Comparison of ENCODE assay signal across 4 mouse cellular contexts in genomic region chr19:17174501-17174900, GRCm38 (mm10).
DNase-seq lines count a peak whose midpoint lies in the region.

No protein-coding gene starts in this region.

- peak; percentile 61 for DNase-seq in ES-CJ7 (ENCODE audit: low read depth, low spot score)
- DNase-seq in R1 (ENCODE audit: low read depth, low spot score) = peak; percentile 53
- DNase-seq in ZHBTc4 (ENCODE audit: low read depth, low spot score) = peak; percentile 71
- DNase-seq in heart, adult 11 months = peak; percentile 21

Comparison
In these comparisons a context has a peak if more than half of its experiments do, and no peak if none do; other contexts are left out.
1. Peak in every context shown above with its lines: DNase-seq.
2. DNase-seq: peak in every context shown above with its lines; median percentile 71 in ZHBTc4; 61 in ES-CJ7; 53 in R1; 21 in heart, adult 11 months.